Mouse (Mus musculus) small intestine, adult 2 months (tissue): ENCODE data around the gene Slc5a5.

Experiments used
- CTCF ChIP-seq: fragments of 200-500 bp; IDR thresholded peaks from 2 replicates; pipeline ENCODE4 v1.5.1; 2012; ENCODE audit warnings: low read depth, mild to moderate bottlenecking, control low read depth, inconsistent platforms, low read length, moderate library complexity, mixed read lengths; ENCODE audit not compliant: insufficient replicate concordance, insufficient read length; ENCODE audit errors: extremely low read depth
- POLR2A ChIP-seq: fragments of 200-500 bp; IDR thresholded peaks from 2 replicates; pipeline ENCODE4 v1.6.1; 2012; ENCODE audit warnings: low read depth, mild to moderate bottlenecking, control low read depth, inconsistent platforms, low read length, moderate library complexity

DNA sequence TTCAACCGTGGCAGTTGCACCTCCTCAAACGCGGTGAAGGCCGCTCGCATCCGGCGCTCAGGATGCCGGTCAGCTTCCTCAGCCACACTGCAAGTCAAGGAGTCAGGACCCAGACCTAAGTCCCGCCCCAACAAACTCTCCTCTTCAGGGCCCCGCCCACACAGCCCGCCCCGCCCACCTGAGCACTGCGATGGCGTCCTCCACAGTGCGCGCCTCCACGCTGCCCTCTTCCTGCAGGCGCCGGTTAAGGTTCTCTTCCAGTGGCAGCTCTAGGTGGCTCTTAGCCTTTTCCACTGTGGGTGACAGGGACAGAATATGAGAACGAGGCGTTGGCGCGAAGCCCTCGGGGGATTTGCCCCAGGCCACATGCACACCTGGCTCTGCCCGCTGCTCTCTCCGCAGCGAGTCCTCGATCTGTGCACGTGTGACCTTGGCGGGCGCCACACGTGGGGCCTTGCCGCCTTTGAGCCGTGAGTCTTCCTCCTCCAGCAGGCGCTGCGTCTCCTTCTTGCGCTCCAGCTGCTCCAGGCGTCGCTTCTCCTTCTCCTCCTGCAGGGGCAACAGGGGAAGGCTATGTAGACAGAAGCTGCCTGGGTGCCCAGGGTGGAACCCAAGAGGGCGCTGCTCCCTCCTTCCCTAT is 23.9 kb downstream of the Slc5a5 start:
- TF ChIP-seq CTCF (no peak), POLR2A (no peak)
